Mouse (Mus musculus) erythroblast, adult 5-6 weeks (primary cell): Measurements from ENCODE around the gene Plekhh2. TPM values are rescaled to one million over a fixed set of nuclear protein-coding genes. Genes with fewer than 3 reads are reported as not detected.

Source experiments
- ATAC-seq: replicated peaks from 2 replicates; pipeline ENCODE4 v1.8.0; 2016; ENCODE audit warnings: moderate number of reproducible peaks, mild to moderate bottlenecking, moderate TSS enrichment, inconsistent platforms; ENCODE audit not compliant: poor library complexity, low FRiP score, severe bottlenecking
- total RNA-seq, 2 experiments: library from RNA; stranded (forward) in 1 of 2; stranded (reverse) in 1 of 2; fragments of 150-400 nt in 1 of 2; fragments of 200-764, 138-1000 nt in 1 of 2; gene quantifications; 2 replicates each; pipeline versions ENCODE4 v1.2.3 to v1.2.4; 2015 to 2017; ENCODE audit warnings: low replicate concordance in 2 of 2

Gene Plekhh2
- total RNA-seq, 2 experiments from 2014 or later: not detected

DNA sequence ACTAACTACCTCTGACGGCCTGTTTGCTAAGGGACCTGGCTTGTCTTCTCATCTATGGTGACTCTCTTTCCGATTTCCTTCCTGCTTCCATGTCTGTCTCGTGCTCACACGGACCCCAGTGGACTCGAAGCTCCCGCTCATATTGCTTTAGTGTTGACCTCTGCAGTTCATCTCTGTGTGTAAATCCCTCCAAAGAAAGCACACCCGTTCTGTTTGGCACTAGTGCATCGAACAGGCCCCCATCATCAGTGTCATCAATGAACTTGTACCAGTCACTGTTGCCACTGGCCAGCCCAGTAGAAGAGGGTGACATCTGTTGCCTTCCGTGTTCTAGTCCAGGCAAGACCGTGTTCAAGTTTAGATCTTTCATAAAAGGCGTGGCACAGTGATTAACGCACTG lies 57.1 kb downstream of the Plekhh2 start:
- ATAC-seq: no peak

DNA sequence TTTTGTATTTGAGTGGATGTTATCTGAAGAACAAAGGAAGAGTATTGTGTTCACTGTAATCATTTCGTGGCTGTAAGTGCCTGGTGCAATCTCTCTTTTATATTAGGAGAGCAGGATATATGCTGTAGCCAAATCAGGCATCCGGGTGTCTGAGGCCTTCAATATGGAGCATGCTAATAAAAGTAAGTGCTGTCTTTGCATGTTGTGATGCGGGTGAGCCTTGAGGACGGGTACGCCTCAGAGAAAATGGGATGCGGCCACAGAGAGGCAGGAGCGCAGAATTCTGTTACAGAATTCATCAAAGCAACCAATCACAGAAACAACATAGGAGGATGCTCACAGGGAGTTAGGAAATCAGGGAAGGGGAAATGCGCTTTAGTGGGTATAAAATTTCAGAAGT lies 58.1 kb downstream of the Plekhh2 start:
- no peak for ATAC-seq

DNA sequence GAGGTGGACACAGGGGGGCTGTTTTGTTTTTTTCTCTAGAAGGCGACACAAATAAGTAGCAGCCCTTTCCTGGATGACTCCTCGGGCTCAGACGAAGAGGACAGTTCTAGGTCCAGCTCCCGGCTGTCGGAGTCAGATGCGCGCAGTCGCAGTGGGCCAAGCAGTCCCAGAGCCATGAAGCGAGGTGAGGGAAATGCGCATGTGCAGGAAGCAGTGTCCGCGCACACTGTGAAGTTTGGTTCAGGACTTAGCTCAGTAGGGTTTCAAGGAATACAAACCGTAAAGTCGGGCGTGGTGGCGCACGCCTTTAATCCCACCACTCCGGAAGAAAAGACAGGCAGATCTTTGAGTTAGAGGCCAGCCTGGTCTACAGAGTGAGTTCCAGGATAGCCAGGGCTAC lies 59.9 kb downstream of the Plekhh2 start:
- no peak for ATAC-seq

DNA sequence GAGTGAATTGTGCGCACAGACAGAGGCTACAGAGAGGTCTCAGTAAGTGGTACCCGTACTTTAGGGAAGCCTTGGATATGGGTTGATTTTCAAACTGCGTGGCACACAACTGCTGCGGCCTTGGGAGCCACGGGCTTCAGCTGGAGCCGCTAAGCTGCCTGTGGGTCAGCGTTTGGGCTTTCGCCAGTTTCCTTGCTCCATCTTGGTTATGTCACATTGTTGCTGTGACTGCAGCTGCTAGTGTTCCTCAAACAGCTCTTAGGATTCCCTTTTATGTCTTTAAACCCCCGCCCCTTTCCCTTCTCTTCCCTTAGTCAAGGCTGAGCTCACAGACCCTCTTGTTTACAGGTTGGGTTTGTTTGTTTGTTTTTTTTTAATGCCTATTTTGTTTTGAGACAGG lies 61.6 kb downstream of the Plekhh2 start:
- ATAC-seq: 0 out of 2 replicates have a peak, but pooled peaks have one; percentile 46

DNA sequence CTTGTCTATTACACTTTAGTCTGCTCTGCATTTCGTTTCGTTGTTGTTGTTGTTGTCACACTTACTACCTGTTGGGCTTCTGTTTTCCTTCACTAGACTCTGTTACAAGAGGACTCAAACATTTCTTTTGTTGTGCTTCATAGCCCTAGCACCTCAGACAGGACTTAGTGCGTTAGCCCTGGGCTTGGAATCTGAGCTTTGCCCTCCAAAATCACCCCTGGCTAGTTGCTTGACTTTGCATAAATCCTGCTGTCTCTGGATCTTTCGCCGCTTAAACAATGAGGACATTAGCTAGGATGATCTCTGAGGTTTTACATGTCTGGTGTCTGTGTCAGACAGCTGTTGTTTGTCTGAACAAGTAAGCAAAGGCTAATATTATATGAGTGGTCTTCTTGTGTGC lies 62.2 kb downstream of the Plekhh2 start:
- no peak for ATAC-seq

DNA sequence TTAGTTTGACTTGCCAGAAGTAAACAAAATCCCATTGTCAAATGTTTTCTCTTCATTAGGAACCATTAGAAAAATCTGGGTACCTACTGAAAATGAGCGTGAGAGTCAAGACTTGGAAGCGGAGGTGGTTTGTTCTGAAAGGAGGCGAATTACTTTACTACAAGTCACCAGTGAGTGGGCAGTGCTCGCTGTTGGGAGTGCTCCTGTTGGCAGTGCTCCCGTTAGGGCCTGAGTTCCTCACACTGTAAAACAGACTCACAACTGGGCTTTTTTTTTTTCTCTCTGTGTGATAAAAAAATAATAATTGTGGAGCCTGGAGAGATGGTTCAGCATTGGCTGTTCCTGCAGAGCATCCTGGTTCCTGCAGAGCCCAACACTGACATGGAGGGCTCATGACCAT lies 63.4 kb downstream of the Plekhh2 start:
- ATAC-seq: no peak

DNA sequence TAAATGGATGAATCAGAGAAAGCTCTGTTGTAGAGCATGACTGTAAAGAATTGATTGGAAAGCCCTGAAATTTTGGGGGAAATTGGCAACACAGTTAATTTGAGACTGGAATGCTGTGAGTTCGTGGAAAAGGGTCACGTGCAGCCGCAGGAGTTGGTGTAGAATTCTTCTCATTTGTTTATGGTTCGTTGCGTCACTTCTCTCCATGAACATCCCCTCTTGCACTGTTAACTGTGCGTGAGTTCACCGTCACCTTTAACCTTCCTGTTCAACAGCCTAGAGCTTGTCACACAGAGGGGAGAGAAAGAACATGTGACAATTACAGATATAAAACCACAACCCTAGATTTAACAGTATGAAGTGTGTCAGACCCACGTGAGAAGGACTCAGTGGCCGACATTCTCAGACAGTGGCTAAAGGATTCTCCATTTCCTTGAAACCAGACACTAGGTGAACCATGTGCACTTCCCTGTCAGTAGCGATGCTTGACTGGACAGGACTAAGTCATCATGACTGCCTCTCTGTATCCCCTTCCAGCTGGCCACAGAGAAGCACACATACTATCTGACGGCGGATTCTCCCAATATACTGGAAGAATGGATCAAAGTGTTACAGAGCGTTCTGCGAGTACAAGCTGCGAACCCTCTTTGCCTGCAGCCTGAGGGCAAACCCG lies 65.1 kb downstream of the Plekhh2 start:
- ATAC-seq: no peak

DNA sequence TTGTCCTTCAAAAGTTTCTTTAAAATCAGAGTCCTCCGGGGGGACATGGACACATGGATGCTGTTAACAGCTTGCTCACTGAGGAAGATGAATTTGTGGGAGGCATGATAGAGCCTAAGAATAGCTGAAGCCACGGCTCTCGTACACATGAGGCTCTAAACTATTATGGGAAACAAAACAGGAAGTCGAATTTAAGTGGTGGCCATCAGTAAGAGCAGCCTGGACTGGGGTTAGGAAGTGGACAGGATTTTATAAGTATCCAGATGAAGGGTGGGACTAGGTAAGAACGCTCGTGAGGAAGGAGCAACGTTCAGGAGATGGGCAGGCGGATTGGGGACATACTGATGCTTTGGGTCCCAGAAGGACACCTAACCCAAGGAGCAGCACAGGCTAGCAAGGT lies 67.6 kb downstream of the Plekhh2 start:
- ATAC-seq: no peak

DNA sequence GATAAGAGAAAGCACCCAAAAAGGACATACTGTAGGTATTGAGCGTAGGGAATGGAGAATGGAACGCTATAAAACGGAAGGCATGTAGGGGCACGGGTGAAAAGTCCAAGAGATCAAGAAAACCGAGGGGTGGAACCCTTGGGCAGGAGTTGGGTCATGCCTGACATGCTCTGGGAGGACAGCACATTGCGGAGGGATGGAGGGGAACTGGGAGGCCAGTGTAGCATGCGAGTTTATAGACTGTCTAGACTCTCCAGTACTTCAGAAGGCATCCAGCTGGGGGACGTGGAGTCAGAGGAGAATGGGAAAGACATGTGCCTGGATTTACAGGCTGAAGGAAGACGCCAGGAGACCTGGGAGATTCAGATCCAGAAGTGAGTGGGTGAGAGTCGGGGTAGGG lies 68.1 kb downstream of the Plekhh2 start:
- ATAC-seq: no peak

DNA sequence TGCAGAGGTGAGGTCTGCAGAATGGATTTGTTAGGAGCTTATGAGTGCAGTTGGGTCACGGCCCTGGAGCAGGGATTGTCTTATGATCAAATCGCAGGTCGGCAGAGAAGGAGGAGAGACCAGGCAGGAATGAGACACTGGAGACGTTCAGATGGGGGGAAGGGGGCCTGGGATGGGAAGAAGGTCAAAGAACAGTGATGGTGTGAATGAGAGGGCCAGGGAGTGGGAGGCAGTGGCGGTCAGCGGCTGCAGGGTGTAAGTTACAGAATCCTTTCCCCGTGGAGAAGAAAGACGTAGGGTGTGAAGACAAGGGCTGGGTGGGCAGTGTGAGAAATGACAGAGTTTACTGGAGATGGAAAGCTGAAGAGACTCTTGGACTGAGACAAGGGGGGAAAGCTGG lies 69.1 kb downstream of the Plekhh2 start:
- no peak for ATAC-seq

DNA sequence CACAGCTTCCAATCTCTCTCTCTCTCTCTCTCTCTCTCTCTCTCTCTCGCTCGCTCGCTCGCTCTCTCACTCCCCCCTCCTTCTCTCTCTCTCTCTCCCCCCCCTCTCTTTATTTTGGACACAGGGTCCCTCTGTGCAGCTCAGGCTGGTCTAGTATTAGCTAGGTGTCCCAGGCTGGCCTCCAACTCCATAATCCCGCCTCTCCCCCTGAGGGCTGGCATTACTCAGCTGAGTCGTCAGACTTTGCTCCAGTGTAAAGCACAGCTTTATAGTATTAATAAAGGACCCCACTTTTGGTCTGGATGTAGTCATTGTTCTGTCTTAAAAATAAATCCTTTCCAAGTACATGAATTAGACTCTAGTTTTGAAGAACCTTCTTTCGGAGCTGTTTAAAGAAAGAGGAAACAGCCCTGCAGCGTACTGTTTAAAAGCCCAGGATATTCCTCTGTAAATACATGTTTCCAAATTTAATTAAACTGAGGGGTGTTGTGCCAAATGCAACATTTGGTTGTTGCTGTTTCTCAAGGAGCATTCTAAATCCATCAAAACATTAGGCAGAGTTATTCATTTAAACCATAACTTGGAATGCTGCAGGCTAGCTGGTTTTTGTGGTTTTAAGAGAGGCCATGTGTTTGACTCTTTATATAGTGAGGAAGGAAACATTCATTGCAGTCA lies 70.2 kb downstream of the Plekhh2 start:
- ATAC-seq: no peak

DNA sequence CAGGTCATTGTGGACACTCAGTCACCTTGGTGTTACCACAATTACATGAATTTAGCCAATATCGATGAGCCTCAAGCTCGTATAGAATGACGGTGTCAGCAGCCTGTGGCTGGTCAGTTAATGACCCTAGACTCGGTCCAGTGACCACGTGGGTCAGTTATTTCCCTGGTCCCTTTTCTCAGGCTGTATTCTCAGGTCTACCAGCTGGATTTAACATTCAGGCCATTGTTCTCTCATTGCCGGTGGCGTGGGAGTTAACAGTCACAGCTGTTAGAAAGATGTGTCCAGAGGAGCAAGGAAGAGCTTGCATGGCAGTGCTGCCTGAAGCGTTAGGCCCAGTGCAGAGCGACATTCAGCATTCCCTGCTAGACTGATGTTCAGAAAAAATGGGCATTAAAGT lies 72.4 kb downstream of the Plekhh2 start:
- no peak for ATAC-seq

DNA sequence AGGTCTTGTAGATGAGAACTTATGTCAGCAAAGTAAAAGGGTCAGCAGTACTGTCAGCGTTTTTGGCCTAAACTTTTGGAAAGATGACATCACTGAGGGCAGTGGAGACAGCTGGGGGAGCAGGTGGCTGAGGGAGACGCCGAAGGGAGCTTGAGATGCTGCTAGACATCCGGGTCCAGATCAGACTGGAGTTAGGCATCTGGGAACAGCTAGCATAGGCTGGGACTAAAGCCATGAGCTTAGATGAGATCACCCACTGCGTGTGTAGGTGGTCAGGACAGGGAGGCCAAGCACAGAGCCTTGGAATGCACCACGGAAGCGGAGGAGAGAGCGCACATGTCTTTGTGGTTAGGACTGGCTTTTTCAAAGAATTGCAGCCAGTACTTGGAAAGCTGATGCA lies 73.4 kb downstream of the Plekhh2 start:
- ATAC-seq: no peak

DNA sequence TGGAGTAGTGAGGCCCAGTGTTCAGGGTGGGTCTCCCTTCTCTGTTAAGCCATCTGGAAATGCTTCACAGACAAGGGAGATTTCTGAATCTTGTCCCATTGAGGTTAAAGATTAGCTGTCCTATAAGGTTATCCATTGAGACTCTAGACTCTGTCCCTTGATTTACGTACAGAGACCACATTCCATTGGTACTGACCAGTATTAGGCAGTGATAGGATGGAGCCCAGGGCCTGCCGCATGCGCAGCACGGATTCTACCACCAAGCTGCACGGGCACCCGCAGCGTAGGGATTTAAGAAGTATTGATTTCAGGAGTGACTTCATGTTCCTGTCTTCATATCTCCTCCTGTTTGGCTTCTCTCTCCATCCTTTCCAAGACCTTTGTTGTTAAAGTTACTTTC lies 78.4 kb downstream of the Plekhh2 start:
- ATAC-seq: no peak

DNA sequence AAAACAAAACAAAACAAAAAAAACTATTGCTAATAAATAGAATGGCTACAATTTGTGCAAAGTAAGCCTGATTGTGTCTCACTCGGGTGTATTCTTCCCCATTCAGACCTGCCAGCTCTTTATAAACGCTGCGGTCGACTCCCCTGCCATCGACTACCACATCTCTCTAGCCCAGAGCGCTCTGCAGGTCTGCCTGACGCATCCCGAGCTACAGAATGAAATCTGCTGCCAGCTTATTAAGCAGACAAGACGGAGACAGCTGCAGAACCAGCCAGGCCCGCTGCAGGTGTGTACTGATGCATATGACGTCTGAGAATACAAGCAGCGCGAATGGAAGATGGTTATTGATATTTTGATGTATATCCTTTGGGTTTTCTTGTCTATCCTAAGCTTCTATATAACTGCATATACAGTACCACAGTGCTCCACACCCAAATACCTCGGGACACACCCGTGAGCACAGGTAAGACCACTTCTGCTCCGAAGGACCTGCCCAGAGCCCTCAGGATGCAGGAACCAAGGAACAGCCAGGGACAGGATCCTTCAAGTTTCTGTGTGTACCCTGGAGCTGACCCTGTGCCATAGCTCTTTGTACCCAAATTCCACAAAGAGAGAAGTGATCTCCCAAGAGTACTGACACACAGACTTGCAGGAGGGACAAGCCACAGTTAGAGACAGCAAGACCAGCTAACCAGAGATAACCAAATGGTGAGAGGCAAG lies 79.9 kb downstream of the Plekhh2 start:
- ATAC-seq: no peak

DNA sequence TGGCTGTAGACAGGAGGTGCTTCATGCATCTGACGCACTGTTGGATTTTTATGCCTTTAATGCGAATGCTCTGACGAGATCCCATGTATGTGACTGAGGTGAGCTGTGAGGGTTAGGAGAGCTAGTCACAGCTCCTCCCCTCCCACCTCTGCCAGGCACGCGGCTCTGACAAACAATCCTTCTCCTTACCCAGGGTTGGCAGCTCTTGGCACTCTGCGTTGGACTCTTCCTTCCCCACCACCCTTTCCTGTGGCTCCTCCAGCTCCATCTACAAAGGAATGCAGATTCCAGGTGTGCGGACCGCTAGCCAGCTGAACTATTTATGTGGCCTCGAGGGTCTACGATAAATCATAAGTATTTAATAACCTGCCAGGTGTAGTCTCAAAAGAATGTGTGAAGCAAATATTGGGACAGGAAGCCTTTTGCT lies 84.3 kb downstream of the Plekhh2 start:
- no peak for ATAC-seq

DNA sequence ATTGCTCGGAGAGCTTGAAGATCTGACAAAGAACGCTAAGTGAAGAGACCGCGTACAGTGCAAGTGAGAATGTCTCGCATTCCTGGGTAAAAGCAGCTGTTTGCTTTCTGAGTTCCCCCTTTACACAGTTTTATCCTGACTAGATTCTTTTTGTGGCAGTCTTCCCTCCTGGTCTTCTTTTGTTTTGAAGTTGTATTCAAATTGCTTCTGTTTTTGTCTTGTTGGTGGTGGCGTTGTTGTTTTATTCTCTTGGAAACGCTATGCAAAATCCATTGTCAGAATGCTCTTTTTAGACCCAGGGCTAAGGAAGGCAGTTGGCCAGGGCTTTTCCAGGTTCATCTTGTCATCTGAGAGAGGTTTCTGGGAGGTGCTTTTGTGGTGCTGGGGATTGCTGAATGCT lies 84.8 kb downstream of the Plekhh2 start:
- no peak for ATAC-seq

DNA sequence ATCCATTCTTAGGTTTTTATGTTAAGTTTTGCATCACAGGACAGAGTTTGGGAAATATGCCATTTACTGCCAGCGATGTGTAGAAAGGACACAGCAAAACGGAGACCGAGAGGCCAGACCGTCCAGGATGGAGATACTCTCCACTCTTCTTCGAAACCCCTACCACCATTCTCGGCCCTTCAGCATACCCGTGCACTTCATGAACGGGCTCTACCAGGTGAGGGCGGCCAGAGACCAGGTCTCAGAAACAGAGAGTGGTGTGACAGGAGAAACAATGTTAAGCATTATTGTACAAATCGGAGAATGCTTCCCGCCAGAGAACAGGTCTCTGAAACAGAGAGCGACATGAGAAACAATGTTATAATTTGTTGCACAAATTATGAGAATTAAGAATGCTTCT lies 86.2 kb downstream of the Plekhh2 start:
- no peak for ATAC-seq

DNA sequence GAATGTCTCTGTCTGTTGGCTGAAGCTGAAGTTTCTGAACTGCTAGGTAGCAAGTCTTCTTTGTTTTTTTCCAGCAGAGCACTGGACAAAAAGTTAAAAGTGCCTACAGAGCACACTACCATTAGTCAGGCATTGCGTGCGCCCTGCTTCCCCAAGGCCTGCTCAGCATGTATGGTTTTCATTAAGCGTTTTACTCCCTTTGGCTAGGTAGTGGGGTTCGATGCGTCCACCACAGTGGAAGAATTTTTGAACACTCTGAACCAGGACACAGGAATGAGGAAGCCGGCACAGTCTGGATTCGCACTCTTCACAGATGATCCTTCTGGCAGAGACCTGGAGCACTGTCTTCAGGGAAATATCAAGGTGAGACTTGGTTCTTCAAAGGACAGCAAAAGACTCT lies 87.2 kb downstream of the Plekhh2 start:
- no peak for ATAC-seq

DNA sequence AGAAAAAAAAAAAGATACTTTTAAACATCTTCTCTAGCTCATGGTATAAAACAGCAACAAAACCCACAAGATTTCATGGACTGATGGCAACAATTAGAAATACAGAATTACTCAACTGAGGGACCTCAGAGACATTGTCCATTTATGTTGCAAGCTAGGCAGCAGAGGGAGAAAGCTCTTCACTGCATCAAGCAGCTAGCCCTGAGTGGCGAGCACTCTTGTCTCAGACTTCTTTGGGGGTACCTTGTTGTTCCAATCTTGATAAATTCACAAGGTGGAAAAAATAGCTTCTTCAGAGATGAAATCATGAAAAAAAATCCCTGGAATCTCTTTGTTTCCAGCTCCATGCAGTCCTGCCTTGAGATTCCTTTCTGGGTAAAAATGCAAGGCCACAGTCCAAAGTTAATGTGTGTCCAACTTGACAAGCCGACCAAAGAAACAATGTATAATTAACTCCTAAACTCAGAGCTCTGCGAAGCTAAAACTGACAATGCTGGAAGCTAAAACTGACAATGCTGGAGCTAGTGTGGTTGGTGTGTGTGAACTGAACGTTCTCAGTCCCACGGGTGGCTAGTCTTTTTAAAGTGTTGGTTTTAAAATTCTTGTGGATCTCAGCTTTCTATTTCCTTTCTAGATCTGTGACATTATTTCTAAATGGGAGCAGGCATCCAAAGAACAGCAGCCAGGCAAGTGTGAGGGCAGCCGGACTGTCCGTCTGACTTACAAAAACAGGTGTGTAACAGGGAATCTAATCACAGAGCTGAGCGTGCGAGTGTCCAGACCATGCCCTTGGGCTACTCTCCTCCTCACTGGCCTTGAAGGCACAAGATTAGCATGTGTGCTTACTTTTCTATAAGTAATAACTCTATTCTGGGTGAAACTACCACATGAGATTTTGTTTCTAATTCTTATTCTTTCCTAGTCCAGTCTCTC lies 88.6 kb downstream of the Plekhh2 start:
- ATAC-seq: no peak
